Comparison of ENCODE assay signal across 7 mouse cellular contexts in the genomic region with DNA sequence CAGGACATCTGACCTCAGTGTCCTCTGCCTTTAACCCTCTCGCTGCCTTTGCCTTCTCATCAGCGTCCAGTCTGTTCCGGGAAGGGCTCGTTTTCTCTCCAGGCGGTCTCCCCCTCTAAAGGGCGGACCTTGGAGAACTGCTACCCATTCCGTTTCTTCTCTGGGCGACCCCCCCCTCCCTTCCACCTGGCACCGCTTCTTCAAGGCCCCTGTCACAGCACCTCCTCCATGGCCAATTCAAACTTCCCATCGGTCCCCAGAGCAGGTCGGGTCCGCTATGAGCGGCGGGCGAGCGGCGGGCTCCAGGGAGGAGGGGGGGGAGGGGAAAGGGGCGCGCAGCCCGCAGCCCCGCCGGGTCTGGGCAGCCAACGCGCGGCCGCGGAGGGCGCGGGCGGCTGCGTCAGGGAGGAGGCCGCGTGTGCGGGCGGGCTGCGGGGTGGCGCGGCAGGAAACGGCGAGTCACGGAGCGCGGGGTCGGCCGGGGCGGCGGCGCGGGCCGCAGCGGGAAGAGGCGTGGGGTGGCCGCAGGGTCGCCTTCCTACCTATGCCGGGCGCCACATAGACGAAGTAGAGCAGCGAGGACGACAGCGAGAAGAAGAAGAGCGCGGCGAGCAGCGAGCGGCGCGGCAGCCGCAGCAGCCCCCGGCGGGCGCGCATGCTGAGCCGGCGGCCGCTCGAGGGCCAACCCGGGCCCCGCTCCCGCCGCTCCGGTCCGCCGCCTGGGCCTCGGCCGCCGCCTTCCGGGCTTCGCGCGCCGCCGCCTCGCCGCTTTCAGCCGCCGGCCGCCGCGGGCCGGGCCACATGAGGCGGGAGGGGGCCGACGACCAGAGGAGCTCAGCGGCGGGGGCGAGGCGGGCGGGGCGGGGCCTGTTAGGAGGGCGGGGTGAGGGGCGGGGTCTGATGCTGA. TPM values are rescaled to one million over a fixed set of nuclear protein-coding genes. Genes with fewer than 3 reads are reported as not detected.
DNase-seq lines count a peak whose midpoint lies in the region; ATAC-seq and TF ChIP-seq lines count a peak whose summit lies in the region.

A gene (minus strand): TSS at position 808 of the 907 bp plus-strand sequence.

- H3K36me3 ChIP-seq in heart, embryonic 11.5 days (ENCODE audit: control insufficient read depth, insufficient read depth, low read length): no peaks in the 10 kb centered on the region
- no peaks in the 10 kb centered on the region for H3K36me3 ChIP-seq in macrophage (ENCODE audit: inconsistent target)
- H3K36me3 ChIP-seq in stomach, embryonic 14.5 days (ENCODE audit: control insufficient read depth, insufficient read depth, low read length): no peaks in the 10 kb centered on the region

- peak within 1 kb of the TSS; percentile 73 for H3K27ac ChIP-seq in cortical plate, adult 2 months (ENCODE audit: insufficient read depth, low read length)
- peak within 1 kb of the TSS; percentile 86 for H3K27ac ChIP-seq in heart, embryonic 11.5 days (ENCODE audit: low read depth, low read length)
- peak within 1 kb of the TSS; percentile 98 for H3K27ac ChIP-seq in macrophage
- peak within 1 kb of the TSS; percentile 55 for H3K27ac ChIP-seq in stomach, embryonic 14.5 days (ENCODE audit: low read length)

- under 1% methylated on average over 73 of the region's 111 CpGs for WGBS in heart, embryonic 11.5 days (ENCODE audit: insufficient replicate concordance)
- under 1% methylated on average over 93 of the region's 111 CpGs for WGBS in macrophage (ENCODE audit: missing documents)
- WGBS in stomach, embryonic 14.5 days: under 1% methylated on average over 61 of the region's 111 CpGs

- peak; percentile 5 for ATAC-seq in CD4-positive, CD25-positive, alpha-beta regulatory T cell, adult 4 months
- peak; percentile 23 for ATAC-seq in heart, embryonic 11.5 days (replicated peaks; ENCODE audit: insufficient number of reproducible peaks, low FRiP score, low TSS enrichment)
- ATAC-seq in stomach, embryonic 14.5 days (ENCODE audit: insufficient number of reproducible peaks, insufficient read depth, low FRiP score, low read depth): peak; percentile 15; the same call in 1 of the 2 replicates

- no peaks in the 10 kb centered on the region for H3K9me3 ChIP-seq in heart, embryonic 11.5 days (replicated peaks; ENCODE audit: control insufficient read depth, low read length)
- H3K9me3 ChIP-seq in stomach, embryonic 14.5 days (ENCODE audit: control insufficient read depth, low read depth, low read length): no peaks in the 10 kb centered on the region

- peaks cover 49% of the 10 kb centered on the region for H3K79me2 ChIP-seq in macrophage (ENCODE audit: inconsistent target)

- H3K27me3 ChIP-seq in heart, embryonic 11.5 days (ENCODE audit: control insufficient read depth, insufficient read depth, low read length): no peaks in the 10 kb centered on the region
- no peaks in the 10 kb centered on the region for H3K27me3 ChIP-seq in stomach, embryonic 14.5 days (ENCODE audit: control insufficient read depth, insufficient read depth, low read length)

- TF ChIP-seq CTCF in cortical plate, adult 2 months (IDR thresholded peaks at IDR 0.05; ENCODE audit: extremely low read depth, insufficient read depth, low read length): no peak

- H3K9ac ChIP-seq in heart, embryonic 11.5 days (ENCODE audit: low read depth, low read length): peak within 1 kb of the TSS; percentile 92
- H3K9ac ChIP-seq in stomach, embryonic 14.5 days (replicated peaks; ENCODE audit: low read depth, low read length): peak within 1 kb of the TSS; percentile 78

- H3K4me2 ChIP-seq in heart, embryonic 11.5 days: peak within 1 kb of the TSS; percentile 85
- H3K4me2 ChIP-seq in stomach, embryonic 14.5 days (replicated peaks; ENCODE audit: low read depth, low read length): peak within 1 kb of the TSS; percentile 95

- TF ChIP-seq POLR2A in cortical plate, adult 2 months (IDR thresholded peaks at IDR 0.05; ENCODE audit: extremely low read depth, insufficient read depth, low read length): 0 out of 2 replicates have a peak, but pooled peaks have one; percentile 16

- peak; percentile 59 for DNase-seq in MN1 (ENCODE audit: low spot score)
- peak; percentile 58 for DNase-seq in kidney, postnatal 14 days

- H3K4me1 ChIP-seq in cortical plate, adult 2 months (ENCODE audit: control insufficient read depth, insufficient read depth, low read length): peaks cover 3% of the 10 kb centered on the region; the same call in 1 of the 2 replicates
- H3K4me1 ChIP-seq in heart, embryonic 11.5 days (ENCODE audit: control insufficient read depth, insufficient read depth, low read length): peaks cover 43% of the 10 kb centered on the region
- peaks cover 13% of the 10 kb centered on the region; the same call in 1 of the 2 replicates for H3K4me1 ChIP-seq in stomach, embryonic 14.5 days (ENCODE audit: control insufficient read depth, insufficient read depth, low read length)

- peak within 1 kb of the TSS; percentile 80 for H3K4me3 ChIP-seq in cortical plate, adult 2 months (ENCODE audit: insufficient read depth, low read length)
- peak within 1 kb of the TSS; percentile 90 for H3K4me3 ChIP-seq in heart, embryonic 11.5 days (ENCODE audit: low read depth, low read length)
- peak within 1 kb of the TSS; percentile 88 for H3K4me3 ChIP-seq in macrophage (ENCODE audit: inconsistent target)
- peak within 1 kb of the TSS; percentile 76 for H3K4me3 ChIP-seq in stomach, embryonic 14.5 days (ENCODE audit: low read depth, low read length)

RNA-seq across cellular contexts. Expression of the gene that starts here (rescaled TPM):
- polyA plus RNA-seq in CD4-positive, CD25-positive, alpha-beta regulatory T cell, adult 4 months (2017; shearing (Covaris generic)): 1 to 10 TPM; 6.3 to 9.4 TPM
- 35.3 and 39.2 TPM in 2 replicates for polyA plus RNA-seq in cortical plate, adult 2 months (2012; rRNA removed)
- 16.1 and 24.5 TPM in 2 replicates for polyA plus RNA-seq in heart, embryonic 11.5 days (2014; fragmentation: Nextera tagmentation; extraction: Ambion mirVana)
- total RNA-seq in macrophage (2018; cell fraction: chromatin; rRNA removed): 100 to 1,000 TPM; 105 to 608 (median 250) TPM
- total RNA-seq in macrophage (2018; cell fraction: cytosol; rRNA removed): 100 to 1,000 TPM in 24 of 26 experiments, 10 to 100 TPM in 2; 82.2 to 467 (median 135) TPM
- 100 to 1,000 TPM; 170 to 581 (median 315) TPM for total RNA-seq in macrophage (2018; cell fraction: nucleus; rRNA removed)
- 64.6 to 115 TPM (median 81.1 TPM) in 3 replicates for polyA plus RNA-seq in macrophage (2018)
- 10.1 and 16.0 TPM in 2 replicates for polyA plus RNA-seq in stomach, embryonic 14.5 days (2014; fragmentation: Nextera tagmentation; extraction: Ambion mirVana)

Comparison
In these comparisons a context has a peak if more than half of its experiments do, and no peak if none do; other contexts are left out.
1. Peak in every context shown above with its lines: DNase-seq, ATAC-seq, H3K4me3 ChIP-seq and H3K27ac ChIP-seq.